Mouse (Mus musculus) C2C12 (cell line): ENCODE results near the gene Fbxo42.

Experiments
- CTCF ChIP-seq: IDR thresholded peaks from one replicate; pipeline ENCODE4 v1.5.1; 2011; ENCODE audit not compliant: control insufficient read depth, insufficient read depth, insufficient read length
- FOSL1 ChIP-seq: IDR thresholded peaks from one replicate; pipeline ENCODE4 v1.8.0; 2011; ENCODE audit warnings: mild to moderate bottlenecking, low read length; ENCODE audit not compliant: poor library complexity, insufficient read depth, severe bottlenecking
- MAX ChIP-seq: IDR thresholded peaks from one replicate; pipeline ENCODE4 v1.6.1; 2011; ENCODE audit warnings: mild to moderate bottlenecking, control low read depth
- USF1 ChIP-seq: IDR thresholded peaks from one replicate; pipeline ENCODE4 v1.6.1; 2011; ENCODE audit warnings: low read depth, mild to moderate bottlenecking, control low read depth, moderate library complexity

- TF ChIP-seq CTCF (no peak), MAX (no peak), USF1 (no peak), FOSL1 (no peak)
These were observed 14.0 kb downstream of the Fbxo42 start for GRCm38 (mm10) chr4:141161699-141162208.
